Mouse (Mus musculus): Measurements from ENCODE around the gene Sytl2. TPM values are rescaled to one million over a fixed set of nuclear protein-coding genes. Genes with fewer than 3 reads are reported as not detected.
A peak's percentile ranks its signal among the peaks of the same experiment; 100 is the strongest.

Sytl2 gene
- 3.8 and 4.7 TPM in 2 replicates for polyA plus RNA-seq (2014; fragmentation: Nextera tagmentation; extraction: Ambion mirVana)

DNA sequence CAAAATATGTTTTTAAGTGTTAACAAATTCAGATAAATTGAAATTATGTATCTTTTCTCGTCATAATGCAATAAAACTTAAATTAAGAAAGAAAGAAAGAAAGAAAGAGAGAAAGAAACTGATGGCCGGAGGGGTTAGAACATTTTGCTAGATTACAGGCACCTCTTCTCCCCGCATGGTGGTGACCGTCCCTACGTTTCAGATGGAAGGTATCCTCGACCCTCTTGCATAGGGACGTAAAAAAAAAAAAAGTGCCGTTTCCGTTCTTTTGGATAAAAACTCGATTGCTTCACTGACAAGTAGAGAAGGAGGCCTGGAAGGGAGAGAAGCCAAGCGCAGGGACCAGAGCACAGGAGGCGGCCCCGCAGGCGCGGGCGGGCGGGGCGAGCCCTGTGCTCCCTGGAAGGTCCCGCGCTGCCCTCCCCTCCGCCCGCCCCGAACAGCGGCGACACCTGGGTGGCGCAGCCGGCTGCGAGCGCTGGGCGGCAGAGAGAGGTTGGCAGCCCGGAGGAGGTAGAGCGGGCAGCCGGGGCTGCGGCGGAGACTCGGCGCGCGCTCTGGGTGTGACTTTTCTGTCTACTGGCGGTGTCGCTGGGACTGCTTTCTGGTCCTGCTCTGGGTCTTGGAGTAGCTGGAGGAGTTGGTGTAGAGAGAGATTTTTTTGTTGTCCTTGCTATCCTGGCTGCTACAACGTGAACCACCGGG, at the start of gene Sytl2:
Gene Sytl2, plus strand, starts transcription at position 311 of the 705 bp plus-strand sequence.
- H3K9me3 ChIP-seq (ENCODE audit: control insufficient read depth, low read length) = no peaks in the 10 kb centered on the region
- DNase-seq (ENCODE audit: low spot score, missing footprints) = peak; percentile 93
- ATAC-seq (ENCODE audit: low FRiP score) = peak; percentile 85
- 2% methylated on average over 37 of the region's 43 CpGs for WGBS
- H3K4me3 ChIP-seq (ENCODE audit: low read depth, low read length) = peak within 1 kb of the TSS; percentile 58
- peak within 1 kb of the TSS; percentile 96 for H3K4me2 ChIP-seq
- H3K4me1 ChIP-seq (ENCODE audit: control insufficient read depth, insufficient read depth, low read length) = peaks cover 5% of the 10 kb centered on the region
- no peak within 1 kb of the TSS for H3K27ac ChIP-seq (ENCODE audit: low read depth, low read length)
- no peaks in the 10 kb centered on the region; the same call in 1 of the 2 replicates for H3K27me3 ChIP-seq (ENCODE audit: control insufficient read depth, insufficient read depth, low read length)
- H3K9ac ChIP-seq (ENCODE audit: low read length) = peak within 1 kb of the TSS; percentile 69
- H3K36me3 ChIP-seq (ENCODE audit: control insufficient read depth, insufficient read depth, low read length) = no peaks in the 10 kb centered on the region

GRCm38 (mm10) chr7:90252946-90253345, 49.1 kb upstream of the Sytl2 start:
- no peaks in the 10 kb centered on the region for H3K27me3 ChIP-seq (ENCODE audit: control insufficient read depth, insufficient read depth, low read length)
- H3K4me2 ChIP-seq = no peak overlapping the region
- no peak overlapping the region for H3K4me3 ChIP-seq (ENCODE audit: low read depth, low read length)
- no peak overlapping the region for H3K9ac ChIP-seq (ENCODE audit: low read length)
- ATAC-seq (ENCODE audit: low FRiP score) = no peak
- 76% methylated on average over 5 of the region's 5 CpGs for WGBS
- no peak for DNase-seq (ENCODE audit: low spot score, missing footprints)
- no peaks in the 10 kb centered on the region for H3K4me1 ChIP-seq (ENCODE audit: control insufficient read depth, insufficient read depth, low read length)
- H3K36me3 ChIP-seq (ENCODE audit: control insufficient read depth, insufficient read depth, low read length) = no peaks in the 10 kb centered on the region
- H3K27ac ChIP-seq (ENCODE audit: low read depth, low read length) = no peak overlapping the region
- H3K9me3 ChIP-seq (ENCODE audit: control insufficient read depth, low read length) = no peaks in the 10 kb centered on the region

DNA sequence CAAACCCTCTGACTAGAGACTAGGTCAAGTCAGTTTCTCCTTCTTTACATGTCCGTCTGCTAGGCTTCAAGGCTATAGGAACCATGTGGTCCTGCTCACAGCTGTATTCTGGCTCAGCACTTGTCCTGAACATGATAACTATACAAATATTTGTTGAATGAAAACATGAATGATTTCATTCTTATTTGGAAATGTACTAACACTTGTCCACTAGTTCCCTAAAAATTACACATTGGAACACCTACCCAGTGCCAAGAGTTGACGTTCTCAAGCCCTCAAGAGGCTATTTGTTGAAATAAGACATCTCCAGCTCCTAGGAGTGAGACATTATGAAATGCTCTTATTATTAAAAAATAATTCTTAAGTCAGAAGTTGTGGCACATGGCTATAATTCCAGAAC, 43.4 kb upstream of the Sytl2 start:
- ATAC-seq (ENCODE audit: low FRiP score) (no peak), DNase-seq (ENCODE audit: low spot score, missing footprints) (no peak)
- Histone ChIP-seq H3K27me3 (ENCODE audit: control insufficient read depth, insufficient read depth, low read length) (no peaks in the 10 kb centered on the region), H3K9me3 (ENCODE audit: control insufficient read depth, low read length) (no peaks in the 10 kb centered on the region), H3K4me2 (no peak overlapping the region), H3K4me1 (ENCODE audit: control insufficient read depth, insufficient read depth, low read length) (no peaks in the 10 kb centered on the region; the same call in 1 of the 2 replicates), H3K27ac (ENCODE audit: low read depth, low read length) (no peak overlapping the region), H3K4me3 (ENCODE audit: low read depth, low read length) (no peak overlapping the region), H3K9ac (ENCODE audit: low read length) (no peak overlapping the region), H3K36me3 (ENCODE audit: control insufficient read depth, insufficient read depth, low read length) (no peaks in the 10 kb centered on the region)
- WGBS = 91% methylated on average over 2 of the region's 2 CpGs

GRCm38 (mm10) chr7:90259899-90260298, 42.2 kb upstream of the Sytl2 start:
- H3K4me2 ChIP-seq = no peak overlapping the region
- no peaks in the 10 kb centered on the region for H3K27me3 ChIP-seq (ENCODE audit: control insufficient read depth, insufficient read depth, low read length)
- ATAC-seq (ENCODE audit: low FRiP score) (no peak), DNase-seq (ENCODE audit: low spot score, missing footprints) (no peak)
- no peak overlapping the region for H3K9ac ChIP-seq (ENCODE audit: low read length)
- H3K36me3 ChIP-seq (ENCODE audit: control insufficient read depth, insufficient read depth, low read length) = no peaks in the 10 kb centered on the region
- no peak overlapping the region for H3K4me3 ChIP-seq (ENCODE audit: low read depth, low read length)
- H3K9me3 ChIP-seq (ENCODE audit: control insufficient read depth, low read length) = no peaks in the 10 kb centered on the region
- H3K4me1 ChIP-seq (ENCODE audit: control insufficient read depth, insufficient read depth, low read length) = no peaks in the 10 kb centered on the region; the same call in 1 of the 2 replicates
- H3K27ac ChIP-seq (ENCODE audit: low read depth, low read length) = no peak overlapping the region
- WGBS = 77% methylated on average over 2 of the region's 2 CpGs

DNA sequence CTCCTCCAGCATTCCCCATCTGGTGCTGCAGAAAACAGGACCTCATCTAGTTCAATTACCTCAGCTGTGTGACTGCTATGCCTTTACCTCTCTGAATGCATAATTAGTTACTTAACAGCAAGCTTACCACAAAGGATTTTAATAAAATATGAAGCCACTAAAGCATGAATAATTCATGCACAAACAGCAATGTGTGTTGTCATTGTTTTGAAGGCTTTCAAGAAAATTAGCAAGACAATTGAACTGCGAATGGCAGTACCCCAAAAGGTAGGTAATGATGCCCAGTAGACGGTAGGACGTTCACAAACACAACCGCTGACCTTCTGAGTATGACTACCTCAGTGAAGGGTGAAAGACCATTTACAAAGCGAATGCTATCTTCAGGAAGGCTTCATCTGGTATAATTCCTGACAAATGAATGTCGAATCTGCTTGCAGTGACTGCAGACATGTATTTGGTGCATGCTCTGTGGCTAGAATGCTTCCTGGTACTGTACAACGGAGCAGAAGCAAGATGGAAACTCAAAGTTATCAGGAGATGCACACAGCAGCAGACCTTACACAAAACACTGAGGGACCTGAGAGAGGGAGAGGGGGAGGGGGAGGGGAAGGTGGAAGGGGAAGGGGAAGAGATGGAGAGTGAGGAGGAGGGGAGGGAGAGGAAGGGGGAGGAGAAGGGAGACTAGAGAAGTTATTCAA, 40.0 kb upstream of the Sytl2 start:
- Histone ChIP-seq H3K36me3 (ENCODE audit: control insufficient read depth, insufficient read depth, low read length) (no peaks in the 10 kb centered on the region), H3K4me1 (ENCODE audit: control insufficient read depth, insufficient read depth, low read length) (peaks cover 4% of the 10 kb centered on the region), H3K27ac (ENCODE audit: low read depth, low read length) (peak overlapping the region; percentile 17; the same call in 1 of the 2 replicates), H3K9ac (ENCODE audit: low read length) (no peak overlapping the region), H3K4me3 (ENCODE audit: low read depth, low read length) (no peak overlapping the region), H3K27me3 (ENCODE audit: control insufficient read depth, insufficient read depth, low read length) (no peaks in the 10 kb centered on the region), H3K4me2 (no peak overlapping the region; the same call in 1 of the 2 replicates), H3K9me3 (ENCODE audit: control insufficient read depth, low read length) (no peaks in the 10 kb centered on the region)
- ATAC-seq (ENCODE audit: low FRiP score) (peak; percentile 65), DNase-seq (ENCODE audit: low spot score, missing footprints) (peak; percentile 83)
- 34% methylated on average over 7 of the region's 7 CpGs for WGBS

DNA sequence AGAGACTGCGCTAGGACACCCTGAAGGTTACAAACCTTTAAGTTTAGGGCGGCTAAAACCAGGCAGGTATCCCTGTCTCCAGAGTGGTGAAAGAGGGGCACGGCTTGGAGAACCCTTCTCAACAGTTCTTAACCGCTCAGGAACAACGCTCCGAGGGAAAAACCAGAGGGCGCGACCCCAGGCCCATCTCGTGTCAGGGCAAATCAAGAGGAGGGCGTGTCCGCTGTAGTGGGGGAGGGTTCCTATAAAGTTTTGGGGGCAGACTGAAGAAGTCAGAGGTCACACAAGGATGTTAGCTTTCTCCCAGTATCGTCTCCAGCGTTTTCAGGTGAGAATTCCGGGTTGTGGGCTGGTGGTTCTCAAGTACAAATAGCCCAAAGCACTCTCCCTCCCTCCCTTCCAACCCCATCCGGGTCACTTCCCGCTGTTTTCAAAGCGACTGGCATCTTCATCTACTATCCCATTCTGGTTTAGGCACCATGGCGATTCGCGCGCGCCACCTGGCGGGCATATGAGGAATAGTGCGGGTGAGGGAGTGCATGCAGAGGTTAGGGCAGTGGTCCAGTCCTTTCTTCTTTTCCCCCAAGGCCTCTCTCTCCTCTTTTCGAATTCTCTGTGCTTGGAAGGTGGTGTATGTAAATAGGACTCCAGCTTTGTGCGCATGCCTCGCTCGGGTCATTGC, 36.6 kb upstream of the Sytl2 start, which contains the start of gene Ccdc83:
Gene Ccdc83, minus strand, starts transcription at position 489 of the 682 bp plus-strand sequence.
- 6% methylated on average over 28 of the region's 28 CpGs for WGBS
- Histone ChIP-seq H3K4me2 (peak within 1 kb of the TSS; percentile 39), H3K9me3 (ENCODE audit: control insufficient read depth, low read length) (no peaks in the 10 kb centered on the region), H3K9ac (ENCODE audit: low read length) (peak within 1 kb of the TSS; percentile 60), H3K27me3 (ENCODE audit: control insufficient read depth, insufficient read depth, low read length) (no peaks in the 10 kb centered on the region), H3K4me3 (ENCODE audit: low read depth, low read length) (no peak within 1 kb of the TSS), H3K27ac (ENCODE audit: low read depth, low read length) (no peak within 1 kb of the TSS), H3K36me3 (ENCODE audit: control insufficient read depth, insufficient read depth, low read length) (no peaks in the 10 kb centered on the region), H3K4me1 (ENCODE audit: control insufficient read depth, insufficient read depth, low read length) (peaks cover 4% of the 10 kb centered on the region)
- ATAC-seq (ENCODE audit: low FRiP score) = peak; percentile 89
- DNase-seq (ENCODE audit: low spot score, missing footprints) = peak; percentile 99

GRCm38 (mm10) chr7:90270141-90270540, 31.9 kb upstream of the Sytl2 start:
- Histone ChIP-seq H3K4me3 (ENCODE audit: low read depth, low read length) (no peak overlapping the region), H3K27me3 (ENCODE audit: control insufficient read depth, insufficient read depth, low read length) (no peaks in the 10 kb centered on the region), H3K9ac (ENCODE audit: low read length) (no peak overlapping the region), H3K36me3 (ENCODE audit: control insufficient read depth, insufficient read depth, low read length) (no peaks in the 10 kb centered on the region), H3K4me2 (no peak overlapping the region), H3K9me3 (ENCODE audit: control insufficient read depth, low read length) (no peaks in the 10 kb centered on the region), H3K27ac (ENCODE audit: low read depth, low read length) (no peak overlapping the region), H3K4me1 (ENCODE audit: control insufficient read depth, insufficient read depth, low read length) (peaks cover 2% of the 10 kb centered on the region; the same call in 1 of the 2 replicates)
- DNase-seq (ENCODE audit: low spot score, missing footprints) (no peak), ATAC-seq (ENCODE audit: low FRiP score) (no peak)
- WGBS = 83% methylated on average over 3 of the region's 3 CpGs

DNA sequence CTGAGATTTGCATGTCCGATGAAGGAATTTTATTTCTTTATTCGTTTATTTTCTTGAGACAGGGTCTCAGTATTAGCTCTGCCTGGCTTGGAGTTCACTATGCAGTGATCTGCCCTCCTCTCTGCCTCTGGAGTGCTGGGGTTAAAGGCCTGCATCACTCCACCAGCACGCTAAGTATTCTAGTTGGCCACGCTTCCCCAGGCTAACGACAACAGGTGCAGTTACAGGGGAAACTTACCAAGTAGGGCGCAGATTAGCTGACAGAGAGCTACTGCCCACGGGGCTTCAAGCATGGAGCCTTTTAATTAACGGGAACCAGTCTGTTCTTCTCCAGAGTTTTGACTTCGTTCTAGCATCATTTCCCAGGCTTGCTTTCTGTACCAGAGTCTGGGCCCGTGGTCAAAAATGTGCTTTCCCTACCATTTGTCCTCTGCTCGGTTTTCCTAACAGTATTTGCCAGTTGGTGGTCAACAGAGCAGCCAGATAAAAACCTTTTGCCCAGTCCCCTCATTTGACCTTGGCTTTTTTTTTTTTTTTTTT, 27.4 kb upstream of the Sytl2 start:
- Histone ChIP-seq H3K9ac (ENCODE audit: low read length) (no peak overlapping the region), H3K27ac (ENCODE audit: low read depth, low read length) (no peak overlapping the region), H3K4me3 (ENCODE audit: low read depth, low read length) (no peak overlapping the region), H3K36me3 (ENCODE audit: control insufficient read depth, insufficient read depth, low read length) (no peaks in the 10 kb centered on the region), H3K4me1 (ENCODE audit: control insufficient read depth, insufficient read depth, low read length) (no peaks in the 10 kb centered on the region), H3K27me3 (ENCODE audit: control insufficient read depth, insufficient read depth, low read length) (no peaks in the 10 kb centered on the region), H3K4me2 (no peak overlapping the region), H3K9me3 (ENCODE audit: control insufficient read depth, low read length) (no peaks in the 10 kb centered on the region)
- WGBS = 67% methylated on average over 11 of the region's 11 CpGs
- ATAC-seq (ENCODE audit: low FRiP score) (no peak), DNase-seq (ENCODE audit: low spot score, missing footprints) (no peak)

All from midbrain, embryonic 11.5 days (tissue).